In genomic region chr13:101620660-101621059, GRCm38 (mm10) we compare ENCODE assay signal across 25 mouse cellular contexts.
"Had no signal": no experiment of that assay in that cellular context is flagged by ENCODE, and none has a peak within 500 bp of the region (broad histone marks: within the 10 kb centered on the region; RNA-seq: fewer than 3 reads in every experiment).

No protein-coding gene starts in this region.

- H3K4me3 ChIP-seq: gastrocnemius, adult 2 months; heart, embryonic 10.5 days; heart, embryonic 12.5 days; hindbrain, embryonic 13.5 days; hindbrain, embryonic 15.5 days; kidney, embryonic 15.5 days; limb, embryonic 13.5 days; limb, embryonic 15.5 days had no signal

- ATAC-seq: forebrain, embryonic 16.5 days; hindbrain, postnatal 0 days; intestine, embryonic 16.5 days had no signal

- H3K4me1 ChIP-seq: heart, embryonic 10.5 days; heart, embryonic 12.5 days; hindbrain, embryonic 13.5 days; hindbrain, embryonic 15.5 days; limb, embryonic 15.5 days had no signal

- DNase-seq: gastrocnemius, adult 2 months; gastrocnemius, postnatal 10 days; gastrocnemius, postnatal 25 days; heart, adult 18-20 months; heart, postnatal 10 days; heart, postnatal 36 days; kidney, adult 11 months; kidney, adult 2 months; kidney, adult 9 months; kidney, postnatal 14 days; kidney, postnatal 36 days; layer of hippocampus, adult 9-11 months; layer of hippocampus, postnatal 36 days; left cerebral cortex, postnatal 4 days had no signal

- H3K9ac ChIP-seq: heart, embryonic 12.5 days; hindbrain, embryonic 13.5 days; hindbrain, embryonic 15.5 days; kidney, embryonic 15.5 days; limb, embryonic 13.5 days; limb, embryonic 15.5 days had no signal

- H3K27ac ChIP-seq: gastrocnemius, adult 2 months; heart, embryonic 10.5 days; hindbrain, embryonic 15.5 days; hindbrain, postnatal 0 days; kidney, embryonic 15.5 days; kidney, postnatal 0 days; limb, embryonic 13.5 days; limb, embryonic 15.5 days had no signal

- H3K4me2 ChIP-seq: heart, embryonic 12.5 days; hindbrain, embryonic 13.5 days; hindbrain, embryonic 15.5 days; kidney, embryonic 15.5 days; limb, embryonic 13.5 days; limb, embryonic 15.5 days had no signal

- H3K27me3 ChIP-seq: heart, embryonic 12.5 days; hindbrain, embryonic 13.5 days; hindbrain, embryonic 15.5 days; kidney, embryonic 15.5 days; limb, embryonic 13.5 days; limb, embryonic 15.5 days had no signal

- H3K9me3 ChIP-seq: heart, embryonic 10.5 days; heart, embryonic 12.5 days; hindbrain, embryonic 13.5 days; hindbrain, embryonic 15.5 days; kidney, embryonic 15.5 days; limb, embryonic 13.5 days; limb, embryonic 15.5 days had no signal

- H3K36me3 ChIP-seq: heart, embryonic 10.5 days; heart, embryonic 12.5 days; hindbrain, embryonic 13.5 days; hindbrain, embryonic 15.5 days; kidney, embryonic 15.5 days; limb, embryonic 13.5 days; limb, embryonic 15.5 days had no signal
